Comparison of ENCODE assay signal across 15 mouse cellular contexts in genomic region chr6:24197501-24198195, GRCm38 (mm10). TPM values are rescaled to one million over a fixed set of nuclear protein-coding genes. Genes with fewer than 3 reads are reported as not detected.
"Had no signal": no experiment of that assay in that cellular context is flagged by ENCODE, and none has a peak within 500 bp of the region (broad histone marks: within the 10 kb centered on the region; RNA-seq: fewer than 3 reads in every experiment).

No protein-coding gene starts in this region.

RNA-seq across cellular contexts. Expression of gene Slc13a1, which starts 29.8 kb away (rescaled TPM):
- total RNA-seq: gastrocnemius, postnatal 10 days; gastrocnemius, postnatal 25 days; granulocyte monocyte progenitor cell, adult 5-6 weeks; heart, adult 8-10 months; heart, postnatal 10 days; heart, postnatal 25 days had no signal
- polyA plus RNA-seq: heart, embryonic 10.5 days; heart, embryonic 12.5 days; heart, embryonic 14.5 days; inflammation-experienced regulatory T-cells, adult 6 months; limb, embryonic 11.5 days; limb, embryonic 13.5 days; liver, embryonic 11.5 days; liver, embryonic 13.5 days; liver, postnatal 0 days had no signal
